Mouse (Mus musculus) forebrain, postnatal 0 days (tissue): ENCODE data around the gene Cherp. TPM values are rescaled to one million over a fixed set of nuclear protein-coding genes. Genes with fewer than 3 reads are reported as not detected.

Source experiments
- ATAC-seq: fragments of 200-750 bp; cut with Nextera tagmentation; 2 replicates; pipeline ENCODE4 v1.8.0; 2017; ENCODE audit warnings: mild to moderate bottlenecking, moderate library complexity
- DNase-seq: peaks from one replicate; pipeline ENCODE4 v3.0.0-alpha.2; 2015
- H3K27ac ChIP-seq: fragments of 300-500 bp; sonication (generic); 2 replicates; pipeline ENCODE4 v1.5.1; 2014; ENCODE audit warnings: low read depth, mild to moderate bottlenecking, antibody characterized with exemption, low read length, moderate library complexity, mixed read lengths
- H3K27me3 ChIP-seq: fragments of 300-500 bp; sonication (generic); 2 replicates; pipeline ENCODE4 v1.6.1; 2014; ENCODE audit warnings: mild to moderate bottlenecking, low read length, mixed read lengths; ENCODE audit not compliant: insufficient read depth
- H3K36me3 ChIP-seq: fragments of 300-500 bp; sonication (generic); 2 replicates; pipeline ENCODE4 v1.6.1; 2014; ENCODE audit warnings: mild to moderate bottlenecking, moderate library complexity; ENCODE audit not compliant: insufficient read depth
- H3K4me1 ChIP-seq: fragments of 300-500 bp; sonication (generic); 2 replicates; pipeline ENCODE4 v1.6.1; 2014; ENCODE audit warnings: antibody characterized with exemption; ENCODE audit not compliant: insufficient read depth
- H3K4me2 ChIP-seq: fragments of 300-500 bp; sonication (generic); 2 replicates; pipeline ENCODE4 v1.6.1; 2014; ENCODE audit warnings: low read depth, mild to moderate bottlenecking, moderate library complexity
- H3K4me3 ChIP-seq: fragments of 300-500 bp; sonication (generic); 2 replicates; pipeline ENCODE4 v1.5.1; 2014; ENCODE audit warnings: low read depth, low read length, mixed read lengths
- H3K9ac ChIP-seq: fragments of 300-500 bp; sonication (generic); 2 replicates; pipeline ENCODE4 v1.6.1; 2014; ENCODE audit warnings: mild to moderate bottlenecking
- H3K9me3 ChIP-seq: fragments of 300-500 bp; sonication (generic); 2 replicates; pipeline ENCODE4 v1.6.1; 2016; ENCODE audit warnings: low read length
- CTCF ChIP-seq: sonication (generic); IDR thresholded peaks from 2 replicates; pipeline ENCODE4 v1.5.1; 2016; ENCODE audit warnings: antibody characterized with exemption, control low read depth, low read depth
- WGBS: fragments of 180-500 bp; shearing (Covaris S2); extraction: QIAGEN DNeasy Blood & Tissue Kit; methylation state at CpG from one replicate; pipeline ENCODE4 v1.1.7; 2014; 5-methylcytosine and 5-hydroxymethylcytosine counted together
- polyA plus RNA-seq: library from polyadenylated mRNA; unstranded; fragments of >200 nt; fragmentation: Nextera tagmentation; extraction: Ambion mirVana; gene quantifications from 2 replicates; pipeline ENCODE4 v1.2.1, GENCODE M21; 2015
- total RNA-seq: library from RNA; depleted of rRNA; stranded (reverse); fragments of >200 nt; gene quantifications from 2 replicates; pipeline ENCODE4 v1.2.3, GENCODE M21; 2014

Gene Cherp
- total and polyA plus RNA-seq, 2 experiments from 2014 or later, result 29.8 to 43.7 TPM

DNA sequence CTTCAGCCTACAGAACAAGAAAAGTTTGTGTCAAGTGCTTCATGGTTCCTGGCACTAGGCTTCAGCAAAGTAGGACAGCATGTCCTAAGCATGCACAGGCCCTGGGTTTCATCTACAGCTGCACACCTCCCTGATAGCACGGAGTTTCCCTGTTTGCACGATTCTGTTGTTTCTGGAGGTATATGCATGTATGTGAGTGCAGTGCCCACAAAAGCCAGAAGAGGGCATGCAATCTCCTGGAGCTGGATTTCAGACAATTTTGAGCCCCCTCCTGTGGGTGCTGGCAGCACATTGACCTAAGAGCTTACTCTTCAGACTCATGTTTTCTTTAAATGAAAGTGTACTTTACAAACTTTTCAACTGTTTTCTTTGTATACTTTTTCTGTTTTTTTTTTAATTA, 21.1 kb downstream of the Cherp start:
- peaks cover 65% of the 10 kb centered on the region for H3K36me3 ChIP-seq

GRCm38 (mm10) chr8:72451516-72451915, 23.5 kb downstream of the Cherp start:
- no peaks in the 10 kb centered on the region for H3K9me3 ChIP-seq
- H3K9ac ChIP-seq, result no peak overlapping the region
- H3K4me1 ChIP-seq, result no peaks in the 10 kb centered on the region
- no peaks in the 10 kb centered on the region for H3K27me3 ChIP-seq
- H3K27ac ChIP-seq, result no peak overlapping the region
- ATAC-seq, result no peak
- H3K36me3 ChIP-seq, result peaks cover 55% of the 10 kb centered on the region
- H3K4me3 ChIP-seq, result no peak overlapping the region
- no peak for TF ChIP-seq CTCF
- no peak overlapping the region for H3K4me2 ChIP-seq
- no peak for DNase-seq
- 94% methylated on average over 8 of the region's 8 CpGs for WGBS

More for the DNA sequence above, 21.1 kb downstream of the Cherp start:
- Histone ChIP-seq H3K4me2 (no peak overlapping the region), H3K9me3 (no peaks in the 10 kb centered on the region), H3K9ac (no peak overlapping the region), H3K4me1 (no peaks in the 10 kb centered on the region), H3K27me3 (no peaks in the 10 kb centered on the region), H3K27ac (no peak overlapping the region), H3K4me3 (no peak overlapping the region)
- ATAC-seq (no peak), DNase-seq (no peak)
- 0 out of 2 replicates have a peak, but pooled peaks have one; percentile 16 for TF ChIP-seq CTCF
- 97% methylated on average over 2 of the region's 2 CpGs for WGBS

DNA sequence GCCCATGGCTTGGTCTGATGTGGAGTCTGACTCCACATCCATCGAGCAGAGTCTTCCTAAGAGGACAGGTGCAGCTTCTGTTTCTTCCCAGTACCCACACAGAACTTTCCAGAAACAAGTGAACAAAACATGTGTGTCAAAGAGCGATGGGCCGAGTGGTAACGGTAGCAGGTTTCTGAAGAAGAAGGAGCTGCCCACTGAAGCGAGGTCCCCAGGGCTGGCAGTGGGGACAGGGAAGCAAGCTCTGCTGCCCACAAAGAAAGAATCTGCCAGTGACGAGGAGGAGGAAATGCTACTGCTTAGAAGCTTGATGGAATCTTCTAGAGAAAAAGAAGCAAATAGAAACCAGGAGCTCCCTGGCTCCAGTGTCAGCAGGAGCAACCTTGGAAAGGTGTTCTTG, 30.0 kb downstream of the Cherp start:
- H3K27ac ChIP-seq, result no peak overlapping the region
- DNase-seq (no peak), ATAC-seq (no peak)
- peaks cover 13% of the 10 kb centered on the region for H3K36me3 ChIP-seq
- peaks cover 3% of the 10 kb centered on the region; the same call in 1 of the 2 replicates for H3K4me1 ChIP-seq
- whole genome bisulfite sequencing, result 92% methylated on average over 6 of the region's 6 CpGs
- H3K27me3 ChIP-seq, result no peaks in the 10 kb centered on the region
- H3K9ac ChIP-seq, result no peak overlapping the region
- H3K4me3 ChIP-seq, result no peak overlapping the region
- H3K9me3 ChIP-seq, result no peaks in the 10 kb centered on the region
- no peak for TF ChIP-seq CTCF
- no peak overlapping the region for H3K4me2 ChIP-seq

- Histone ChIP-seq H3K4me3 (peak overlapping the region; percentile 42), H3K9me3 (no peaks in the 10 kb centered on the region), H3K27me3 (no peaks in the 10 kb centered on the region), H3K27ac (peak overlapping the region; percentile 71), H3K4me2 (peak overlapping the region; percentile 50), H3K36me3 (peaks cover 2% of the 10 kb centered on the region), H3K4me1 (peaks cover 3% of the 10 kb centered on the region; the same call in 1 of the 2 replicates), H3K9ac (peak overlapping the region; percentile 61)
- ATAC-seq (peak; percentile 44; the same call in 1 of the 2 replicates), DNase-seq (no peak)
- TF ChIP-seq CTCF, result no peak
- WGBS, result 38% methylated on average over 6 of the region's 6 CpGs
Observed at GRCm38 (mm10) chr8:72443994-72444350, 31.1 kb downstream of the Cherp start.

- Histone ChIP-seq H3K36me3 (no peaks in the 10 kb centered on the region), H3K27me3 (no peaks in the 10 kb centered on the region), H3K27ac (peak within 1 kb of the TSS; percentile 71), H3K4me1 (peaks cover 3% of the 10 kb centered on the region; the same call in 1 of the 2 replicates), H3K9me3 (no peaks in the 10 kb centered on the region), H3K9ac (peak within 1 kb of the TSS; percentile 61), H3K4me3 (peak within 1 kb of the TSS; percentile 42), H3K4me2 (peak within 1 kb of the TSS; percentile 50)
- no peak for TF ChIP-seq CTCF
- DNase-seq (peak; percentile 99), ATAC-seq (peak; percentile 99)
- 6% methylated on average over 34 of the region's 34 CpGs for WGBS
Observed at GRCm38 (mm10) chr8:72443338-72443993, 31.6 kb downstream of the Cherp start, which contains the start of the genes Calr3 and 1700030K09Rik. TSS of gene Calr3 (minus strand) at chr8:72443870. TSS of gene 1700030K09Rik (plus strand) at chr8:72443880.

DNA sequence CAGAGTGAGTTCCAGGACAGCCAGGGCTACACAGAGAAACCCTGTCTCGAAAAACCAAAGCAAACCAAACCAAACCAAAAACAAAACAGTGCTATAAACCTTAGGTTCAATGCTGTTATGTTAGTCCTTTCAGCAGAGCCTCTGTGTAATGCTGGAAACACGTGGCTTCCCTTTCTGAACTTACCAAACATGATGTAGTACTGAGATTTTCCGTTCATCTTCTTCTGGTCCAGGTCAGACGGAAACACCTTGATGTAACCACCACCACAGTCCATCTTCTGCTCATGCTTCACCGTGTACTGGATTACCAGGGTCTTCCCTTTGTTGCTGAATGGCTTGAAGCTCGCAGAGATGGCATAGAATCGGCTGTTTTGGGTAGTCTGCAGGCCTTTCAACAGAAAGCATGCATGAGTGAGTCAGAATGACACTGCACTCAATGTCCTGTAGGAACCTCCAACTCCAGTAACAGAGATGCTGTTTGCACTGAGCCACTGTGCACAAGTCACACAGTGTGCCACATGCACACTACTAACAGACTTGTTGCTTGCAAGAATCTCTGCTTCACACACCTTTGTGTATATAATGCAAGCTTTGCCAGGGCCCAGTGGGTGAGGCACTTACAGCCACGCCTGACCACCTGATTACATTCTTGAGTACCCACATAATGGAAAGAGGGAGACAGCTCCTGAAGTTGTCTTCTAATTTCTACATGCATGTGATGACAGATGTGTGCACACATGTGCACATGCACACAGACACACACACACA, 36.6 kb downstream of the Cherp start:
- DNase-seq (no peak), ATAC-seq (no peak)
- Histone ChIP-seq H3K9me3 (no peaks in the 10 kb centered on the region), H3K36me3 (no peaks in the 10 kb centered on the region), H3K27me3 (no peaks in the 10 kb centered on the region), H3K9ac (no peak overlapping the region), H3K27ac (no peak overlapping the region), H3K4me1 (0 out of 2 replicates have a peak, but pooled peaks cover 3% of the 10 kb centered on the region), H3K4me2 (no peak overlapping the region), H3K4me3 (no peak overlapping the region)
- 70% methylated on average over 8 of the region's 8 CpGs for WGBS
- no peak for TF ChIP-seq CTCF

DNA sequence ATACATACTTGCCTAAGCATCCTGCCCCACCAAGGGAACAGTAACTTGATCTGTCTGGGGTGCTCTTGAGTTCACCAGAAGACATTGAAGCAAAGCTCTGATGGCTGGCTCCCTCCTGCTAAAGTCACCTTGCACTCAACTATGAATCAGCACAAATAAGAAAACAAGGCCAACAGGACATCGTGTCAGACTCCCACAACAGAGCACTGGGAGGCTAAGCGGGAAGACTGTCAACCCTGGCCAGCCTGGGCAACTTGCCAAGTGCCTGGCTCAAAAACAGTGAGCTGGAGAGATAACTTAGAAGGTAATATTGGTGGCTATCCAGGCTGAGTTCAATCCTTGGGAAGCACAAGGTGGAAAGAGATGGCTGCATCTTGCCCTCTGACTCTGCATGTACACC, 40.1 kb downstream of the Cherp start:
- TF ChIP-seq CTCF, result no peak
- no peak overlapping the region for H3K4me3 ChIP-seq
- no peaks in the 10 kb centered on the region for H3K27me3 ChIP-seq
- no peak overlapping the region for H3K4me2 ChIP-seq
- ATAC-seq (no peak), DNase-seq (no peak)
- H3K9me3 ChIP-seq, result no peaks in the 10 kb centered on the region
- 19% methylated on average over 2 of the region's 2 CpGs for WGBS
- H3K27ac ChIP-seq, result no peak overlapping the region
- H3K36me3 ChIP-seq, result no peaks in the 10 kb centered on the region
- H3K9ac ChIP-seq, result no peak overlapping the region
- H3K4me1 ChIP-seq, result no peaks in the 10 kb centered on the region
